15 mouse cellular contexts compared by ENCODE assay signal in the genomic region with DNA sequence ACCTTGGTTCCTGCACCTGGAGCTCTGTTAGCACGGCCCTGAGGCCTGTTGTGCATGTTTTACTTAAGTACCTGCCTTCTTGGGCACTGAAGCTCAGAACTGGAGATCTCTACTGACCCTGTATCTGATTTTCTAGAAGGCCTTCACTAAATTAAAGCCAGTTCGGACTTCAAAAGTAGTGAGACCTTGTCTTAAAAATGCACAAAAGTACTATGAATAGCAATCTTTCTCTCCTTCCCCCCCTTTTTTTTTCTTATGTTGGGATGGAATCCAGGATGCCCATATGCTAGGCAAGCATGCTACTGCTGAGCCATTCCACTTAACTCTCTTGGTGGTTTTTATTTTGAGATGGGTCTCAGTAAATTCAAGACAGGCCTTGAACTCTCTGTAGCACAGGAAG. TPM values are rescaled to one million over a fixed set of nuclear protein-coding genes. Genes with fewer than 3 reads are reported as not detected.
A peak's percentile ranks its signal among the peaks of the same experiment; 100 is the strongest.
DNase-seq lines count a peak whose midpoint lies in the region; ATAC-seq and TF ChIP-seq lines count a peak whose summit lies in the region.
"Had no signal": no experiment of that assay in that cellular context is flagged by ENCODE, and none has a peak within 500 bp of the region (broad histone marks: within the 10 kb centered on the region; RNA-seq: fewer than 3 reads in every experiment).

No protein-coding gene starts in this region.

- no peaks in the 10 kb centered on the region for H3K27me3 ChIP-seq in forebrain, embryonic 14.5 days (replicated peaks; ENCODE audit: control insufficient read depth, insufficient read depth, low read length)
- no peaks in the 10 kb centered on the region for H3K27me3 ChIP-seq in forebrain, embryonic 12.5 days
- H3K27me3 ChIP-seq in intestine, embryonic 16.5 days (replicated peaks; ENCODE audit: control insufficient read depth, insufficient read depth, low read length), result no peaks in the 10 kb centered on the region
- H3K27me3 ChIP-seq in intestine, embryonic 15.5 days (replicated peaks), result no peaks in the 10 kb centered on the region
- H3K27me3 ChIP-seq: neural tube, embryonic 12.5 days had no signal

- no peaks in the 10 kb centered on the region for H3K9me3 ChIP-seq in forebrain, embryonic 14.5 days (replicated peaks; ENCODE audit: control insufficient read depth, low read length)
- H3K9me3 ChIP-seq in forebrain, embryonic 12.5 days, result no peaks in the 10 kb centered on the region
- no peaks in the 10 kb centered on the region for H3K9me3 ChIP-seq in intestine, embryonic 16.5 days (ENCODE audit: control insufficient read depth, low read length)
- no peaks in the 10 kb centered on the region for H3K9me3 ChIP-seq in intestine, embryonic 15.5 days
- H3K9me3 ChIP-seq: neural tube, embryonic 12.5 days had no signal

- 87% methylated on average over 2 of the region's 2 CpGs for WGBS in forebrain, embryonic 14.5 days
- WGBS in forebrain, embryonic 12.5 days, result 84% methylated on average over 2 of the region's 2 CpGs
- 69% methylated on average over 2 of the region's 2 CpGs for WGBS in intestine, embryonic 16.5 days
- 70% methylated on average over 2 of the region's 2 CpGs for WGBS in intestine, embryonic 15.5 days

- no peak for ATAC-seq in forebrain, embryonic 14.5 days
- ATAC-seq in forebrain, embryonic 12.5 days (ENCODE audit: low FRiP score), result no peak
- no peak for ATAC-seq in intestine, embryonic 16.5 days
- ATAC-seq in intestine, embryonic 15.5 days, result no peak
- no peak for ATAC-seq in CD4-positive, CD25-positive, alpha-beta regulatory T cell, adult 4 months
- ATAC-seq: midbrain, embryonic 16.5 days had no signal

- peak overlapping the region; percentile 70 for H3K27ac ChIP-seq in forebrain, embryonic 14.5 days (ENCODE audit: low read depth, low read length)
- no peak overlapping the region for H3K27ac ChIP-seq in forebrain, embryonic 12.5 days
- H3K27ac ChIP-seq in intestine, embryonic 16.5 days (ENCODE audit: low read length), result peak overlapping the region; percentile 50; the same call in 1 of the 2 replicates
- no peak overlapping the region for H3K27ac ChIP-seq in intestine, embryonic 15.5 days
- peak overlapping the region; percentile 35; the same call in 1 of the 2 replicates for H3K27ac ChIP-seq in bone marrow macrophage, adult 2 months (ENCODE audit: insufficient read depth, low read depth, low read length)
- H3K27ac ChIP-seq: neural tube, embryonic 12.5 days had no signal

- no peaks in the 10 kb centered on the region for H3K36me3 ChIP-seq in forebrain, embryonic 14.5 days (ENCODE audit: control insufficient read depth, insufficient read depth, low read length)
- H3K36me3 ChIP-seq in forebrain, embryonic 12.5 days (replicated peaks), result 0 out of 2 replicates have a peak, but pooled peaks cover 3% of the 10 kb centered on the region
- no peaks in the 10 kb centered on the region for H3K36me3 ChIP-seq in intestine, embryonic 16.5 days (ENCODE audit: control insufficient read depth, insufficient read depth, low read length)
- no peaks in the 10 kb centered on the region for H3K36me3 ChIP-seq in intestine, embryonic 15.5 days
- H3K36me3 ChIP-seq: neural tube, embryonic 12.5 days had no signal

- H3K4me3 ChIP-seq in forebrain, embryonic 14.5 days (ENCODE audit: low read depth, low read length), result no peak overlapping the region
- no peak overlapping the region for H3K4me3 ChIP-seq in forebrain, embryonic 12.5 days (replicated peaks)
- no peak overlapping the region for H3K4me3 ChIP-seq in intestine, embryonic 16.5 days (ENCODE audit: low read length)
- H3K4me3 ChIP-seq in intestine, embryonic 15.5 days (replicated peaks), result no peak overlapping the region
- H3K4me3 ChIP-seq in bone marrow macrophage, adult 2 months (ENCODE audit: insufficient read depth, low read length), result no peak overlapping the region
- H3K4me3 ChIP-seq: neural tube, embryonic 12.5 days had no signal

- no peak for TF ChIP-seq POLR2A in bone marrow macrophage, adult 2 months (IDR thresholded peaks at IDR 0.05; ENCODE audit: borderline replicate concordance, low read depth, low read length)
- TF ChIP-seq POLR2A in brain, embryonic 14.5 days (IDR thresholded peaks at IDR 0.05; ENCODE audit: borderline replicate concordance, extremely low read depth, insufficient read depth, insufficient read length, poor library complexity, severe bottlenecking), result no peak

- peak; percentile 33 for DNase-seq in forebrain, embryonic 14.5 days (ENCODE audit: low spot score)
- DNase-seq in brain, embryonic 14.5 days (ENCODE audit: low read depth), result peak; percentile 47
- DNase-seq: adrenal gland, postnatal 36 days; heart, adult 11 months; heart, postnatal 36 days; liver; lung, postnatal 14 days had no signal

- no peak overlapping the region for H3K4me2 ChIP-seq in forebrain, embryonic 14.5 days (ENCODE audit: low read length)
- H3K4me2 ChIP-seq in forebrain, embryonic 12.5 days, result no peak overlapping the region
- no peak overlapping the region for H3K4me2 ChIP-seq in intestine, embryonic 16.5 days (ENCODE audit: low read depth, low read length)
- H3K4me2 ChIP-seq in intestine, embryonic 15.5 days (replicated peaks), result no peak overlapping the region
- H3K4me2 ChIP-seq: neural tube, embryonic 12.5 days had no signal

- H3K4me1 ChIP-seq in forebrain, embryonic 14.5 days (ENCODE audit: control insufficient read depth, insufficient read depth, low read length), result peaks cover 18% of the 10 kb centered on the region
- peaks cover 26% of the 10 kb centered on the region for H3K4me1 ChIP-seq in forebrain, embryonic 12.5 days
- peaks cover 39% of the 10 kb centered on the region for H3K4me1 ChIP-seq in intestine, embryonic 16.5 days (ENCODE audit: control insufficient read depth, insufficient read depth, low read length)
- H3K4me1 ChIP-seq in intestine, embryonic 15.5 days (replicated peaks), result peaks cover 50% of the 10 kb centered on the region
- H3K4me1 ChIP-seq in bone marrow macrophage, adult 2 months (ENCODE audit: control insufficient read depth, insufficient read depth, low read length), result peaks cover 56% of the 10 kb centered on the region

- H3K9ac ChIP-seq in forebrain, embryonic 14.5 days (ENCODE audit: low read length), result no peak overlapping the region
- H3K9ac ChIP-seq in forebrain, embryonic 12.5 days, result no peak overlapping the region
- no peak overlapping the region for H3K9ac ChIP-seq in intestine, embryonic 16.5 days (ENCODE audit: low read depth, low read length)
- no peak overlapping the region for H3K9ac ChIP-seq in intestine, embryonic 15.5 days
- H3K9ac ChIP-seq: neural tube, embryonic 12.5 days had no signal

- TF ChIP-seq CTCF in bone marrow macrophage, adult 2 months (IDR thresholded peaks at IDR 0.05; ENCODE audit: low read depth, low read length), result no peak
- no peak for TF ChIP-seq CTCF in brain, embryonic 14.5 days (IDR thresholded peaks at IDR 0.05; ENCODE audit: borderline replicate concordance, extremely low read depth, insufficient read depth, insufficient read length)

RNA-seq across cellular contexts. Expression of a gene that starts 10.8 kb away (rescaled TPM):
- polyA plus RNA-seq in forebrain, embryonic 14.5 days (2014; fragmentation: Nextera tagmentation; extraction: Ambion mirVana), result 80.6 and 85.8 TPM in 2 replicates
- polyA plus RNA-seq in forebrain, embryonic 12.5 days (2016; fragmentation: Nextera tagmentation; extraction: Ambion mirVana), result 81.2 and 84.6 TPM in 2 replicates
- 58.5 and 60.3 TPM in 2 replicates for polyA plus RNA-seq in intestine, embryonic 16.5 days (2015; fragmentation: Nextera tagmentation; extraction: Ambion mirVana)
- 68.4 and 71.1 TPM in 2 replicates for polyA plus RNA-seq in intestine, embryonic 15.5 days (2015; fragmentation: Nextera tagmentation; extraction: Ambion mirVana)
- polyA plus RNA-seq in bone marrow macrophage, adult 2 months (2012; ENCODE audit: insufficient read depth, insufficient read length, missing spikeins), result 67.1 and 83.5 TPM in 2 replicates
- 74.2 and 78.8 TPM in 2 replicates for polyA plus RNA-seq in brain, embryonic 14.5 days (2012; rRNA removed)
- 10 to 100 TPM; 39.2 to 57.3 TPM for polyA plus RNA-seq in CD4-positive, CD25-positive, alpha-beta regulatory T cell, adult 4 months (2017; shearing (Covaris generic))

RNA-seq across cellular contexts. Expression of a gene that starts 49.1 kb away (rescaled TPM):
- 26.3 and 31.2 TPM in 2 replicates for polyA plus RNA-seq in forebrain, embryonic 14.5 days (2014; fragmentation: Nextera tagmentation; extraction: Ambion mirVana)
- polyA plus RNA-seq in forebrain, embryonic 12.5 days (2016; fragmentation: Nextera tagmentation; extraction: Ambion mirVana), result 38.7 and 39.6 TPM in 2 replicates
- polyA plus RNA-seq in intestine, embryonic 16.5 days (2015; fragmentation: Nextera tagmentation; extraction: Ambion mirVana), result 21.5 and 21.8 TPM in 2 replicates
- 21.7 and 24.1 TPM in 2 replicates for polyA plus RNA-seq in intestine, embryonic 15.5 days (2015; fragmentation: Nextera tagmentation; extraction: Ambion mirVana)
- 53.6 and 59.8 TPM in 2 replicates for polyA plus RNA-seq in bone marrow macrophage, adult 2 months (2012; ENCODE audit: insufficient read depth, insufficient read length, missing spikeins)
- polyA plus RNA-seq in brain, embryonic 14.5 days (2012; rRNA removed), result 42.8 and 52.7 TPM in 2 replicates
- 10 to 100 TPM; 15.0 to 25.3 TPM for polyA plus RNA-seq in CD4-positive, CD25-positive, alpha-beta regulatory T cell, adult 4 months (2017; shearing (Covaris generic))

RNA-seq across cellular contexts. Expression of a gene that starts 49.1 kb away (rescaled TPM):
- polyA plus RNA-seq in forebrain, embryonic 14.5 days (2014; fragmentation: Nextera tagmentation; extraction: Ambion mirVana), result 98.6 and 108 TPM in 2 replicates
- polyA plus RNA-seq in forebrain, embryonic 12.5 days (2016; fragmentation: Nextera tagmentation; extraction: Ambion mirVana), result 58.1 and 58.2 TPM in 2 replicates
- polyA plus RNA-seq in intestine, embryonic 16.5 days (2015; fragmentation: Nextera tagmentation; extraction: Ambion mirVana), result 65.6 and 73.0 TPM in 2 replicates
- polyA plus RNA-seq in intestine, embryonic 15.5 days (2015; fragmentation: Nextera tagmentation; extraction: Ambion mirVana), result 64.5 and 65.0 TPM in 2 replicates
- polyA plus RNA-seq in bone marrow macrophage, adult 2 months (2012; ENCODE audit: insufficient read depth, insufficient read length, missing spikeins), result 397 TPM in 2 replicates
- 192 and 200 TPM in 2 replicates for polyA plus RNA-seq in brain, embryonic 14.5 days (2012; rRNA removed)
- polyA plus RNA-seq in CD4-positive, CD25-positive, alpha-beta regulatory T cell, adult 4 months (2017; shearing (Covaris generic)), result 100 to 1,000 TPM; 191 to 306 TPM

RNA-seq across cellular contexts. Expression of a gene that starts 51.6 kb away (rescaled TPM):
- polyA plus RNA-seq in forebrain, embryonic 14.5 days (2014; fragmentation: Nextera tagmentation; extraction: Ambion mirVana), result 69.3 and 73.8 TPM in 2 replicates
- 21.4 and 24.8 TPM in 2 replicates for polyA plus RNA-seq in forebrain, embryonic 12.5 days (2016; fragmentation: Nextera tagmentation; extraction: Ambion mirVana)
- polyA plus RNA-seq in intestine, embryonic 16.5 days (2015; fragmentation: Nextera tagmentation; extraction: Ambion mirVana), result 1.5 and 1.8 TPM in 2 replicates
- polyA plus RNA-seq in intestine, embryonic 15.5 days (2015; fragmentation: Nextera tagmentation; extraction: Ambion mirVana), result 2.3 and 2.5 TPM in 2 replicates
- polyA plus RNA-seq in bone marrow macrophage, adult 2 months (2012; ENCODE audit: insufficient read depth, insufficient read length, missing spikeins), result not detected in 2 replicates
- polyA plus RNA-seq in brain, embryonic 14.5 days (2012; rRNA removed), result 57.7 and 64.6 TPM in 2 replicates
- polyA plus RNA-seq in CD4-positive, CD25-positive, alpha-beta regulatory T cell, adult 4 months (2017; shearing (Covaris generic)), result not detected
- polyA plus RNA-seq: kidney, adult 2 months had no signal

Comparison
In these comparisons a context has a peak if more than half of its experiments do, and no peak if none do; other contexts are left out.
1. H3K27ac ChIP-seq: peak in forebrain, embryonic 14.5 days (single experiment), intestine, embryonic 16.5 days (single experiment) and bone marrow macrophage, adult 2 months (single experiment); none in forebrain, embryonic 12.5 days (single experiment) and intestine, embryonic 15.5 days (single experiment).